Mouse (Mus musculus) myocyte (in vitro differentiated cells): ENCODE results near the gene Emc6. TPM values are rescaled to one million over a fixed set of nuclear protein-coding genes. Genes with fewer than 3 reads are reported as not detected.
A peak's percentile ranks its signal among the peaks of the same experiment; 100 is the strongest.

Experiments
- H3K27me3 ChIP-seq: one replicate; pipeline ENCODE4 v1.6.1; 2011; ENCODE audit not compliant: control insufficient read depth, insufficient read depth, insufficient read length
- H3K36me3 ChIP-seq: one replicate; pipeline ENCODE4 v1.6.1; 2011; ENCODE audit not compliant: control insufficient read depth, insufficient read depth
- H3K4me2 ChIP-seq: one replicate; pipeline ENCODE4 v1.6.1; 2011; ENCODE audit warnings: low read depth, control low read depth
- H3K4me3 ChIP-seq: one replicate; pipeline ENCODE4 v1.5.1; 2011; ENCODE audit warnings: mild to moderate bottlenecking, control low read depth, moderate library complexity
- H3K79me2 ChIP-seq: one replicate; pipeline ENCODE4 v1.6.1; 2011; ENCODE audit not compliant: control insufficient read depth, insufficient read depth
- H3ac ChIP-seq: one replicate; pipeline ENCODE4 v1.6.1; 2011; ENCODE audit not compliant: control insufficient read depth, insufficient read length
- CEBPB ChIP-seq: IDR thresholded peaks from 2 replicates; pipeline ENCODE4 v1.6.1; 2011; ENCODE audit warnings: mild to moderate bottlenecking, moderate library complexity; ENCODE audit not compliant: poor library complexity, insufficient read depth, severe bottlenecking
- E2F4 ChIP-seq: IDR thresholded peaks from one replicate; pipeline ENCODE4 v1.6.1; 2011; ENCODE audit warnings: mild to moderate bottlenecking, control low read depth, moderate library complexity; ENCODE audit not compliant: insufficient read depth
- MAX ChIP-seq: IDR thresholded peaks from one replicate; pipeline ENCODE4 v1.6.1; 2011; ENCODE audit warnings: low read depth, mild to moderate bottlenecking, control low read depth
- MYOD1 ChIP-seq, 3 experiments: IDR thresholded peaks; one replicate each; pipeline ENCODE4 v1.6.1; 2011; ENCODE audit warnings: control low read depth in 2 of 3, low read depth in 2 of 3, mild to moderate bottlenecking in 2 of 3, moderate library complexity in 1 of 3; ENCODE audit not compliant: insufficient read length in 2 of 3, control insufficient read depth in 1 of 3
- MYOG ChIP-seq, 3 experiments: IDR thresholded peaks; one replicate each; pipeline ENCODE4 v1.6.1; 2011; ENCODE audit warnings: control low read depth in 2 of 3, low read depth in 2 of 3, mild to moderate bottlenecking in 2 of 3; ENCODE audit not compliant: insufficient read length in 2 of 3, control insufficient read depth in 1 of 3, insufficient read depth in 1 of 3
- POLR2A ChIP-seq: IDR thresholded peaks from one replicate; pipeline ENCODE4 v1.6.1; 2011; ENCODE audit warnings: low read depth, mild to moderate bottlenecking, control low read depth, moderate library complexity; ENCODE audit not compliant: insufficient read length
- POLR2AphosphoS2 ChIP-seq: IDR thresholded peaks from one replicate; pipeline ENCODE4 v1.6.1; 2011; ENCODE audit warnings: low read depth, control low read depth; ENCODE audit not compliant: insufficient read length
- REST ChIP-seq: IDR thresholded peaks from one replicate; pipeline ENCODE4 v1.6.1; 2011; ENCODE audit warnings: mild to moderate bottlenecking, control low read depth, moderate library complexity; ENCODE audit not compliant: insufficient read depth, insufficient read length
- SRF ChIP-seq: IDR thresholded peaks from one replicate; pipeline ENCODE4 v1.6.1; 2011; ENCODE audit warnings: low read depth; ENCODE audit not compliant: control insufficient read depth, insufficient read length
- TCF12 ChIP-seq: IDR thresholded peaks from one replicate; pipeline ENCODE4 v1.6.1; 2011; ENCODE audit warnings: mild to moderate bottlenecking, control low read depth; ENCODE audit not compliant: poor library complexity, insufficient read depth, severe bottlenecking
- TCF3 ChIP-seq: IDR thresholded peaks from one replicate; pipeline ENCODE4 v1.6.1; 2011; ENCODE audit warnings: low read depth, control low read depth; ENCODE audit not compliant: insufficient read length
- USF1 ChIP-seq: IDR thresholded peaks from one replicate; pipeline ENCODE4 v1.6.1; 2011; ENCODE audit warnings: low read depth, mild to moderate bottlenecking, control low read depth, moderate library complexity
- polyA plus RNA-seq: library from polyadenylated mRNA; unstranded; fragments of >200 nt; fragmentation: generic; extraction: Trizol; gene quantifications from one replicate; pipeline ENCODE4 v1.2.1, GENCODE M21; 2012; ENCODE audit warnings: missing spikeins

Gene Emc6
- polyA plus RNA-seq, 1 experiment: 68.2 TPM

DNA sequence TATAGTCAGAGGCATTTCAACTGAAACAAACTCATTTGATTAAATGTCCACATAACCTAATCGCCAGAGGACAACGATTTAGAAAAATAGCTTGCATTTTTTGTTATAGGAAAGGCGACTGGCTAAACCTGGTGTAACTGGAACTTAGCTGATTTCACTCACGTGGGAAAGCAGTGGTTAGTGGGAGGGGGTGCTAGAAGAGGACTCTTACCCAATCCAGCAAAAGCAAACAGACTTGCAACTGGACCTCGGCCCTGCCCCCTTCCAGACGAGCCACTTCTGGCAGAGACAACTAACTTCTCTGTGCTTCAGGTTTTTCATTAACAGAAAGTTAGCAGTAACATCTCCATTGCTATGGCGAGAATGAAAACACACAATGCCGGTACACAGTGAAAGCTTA, 1.2 kb downstream of the Emc6 start:
- Histone ChIP-seq H3K4me3 (peak overlapping the region; percentile 77), H3K36me3 (peaks cover 9% of the 10 kb centered on the region), H3K4me2 (peak overlapping the region; percentile 98), H3K27me3 (no peaks in the 10 kb centered on the region), H3K79me2 (peaks cover 65% of the 10 kb centered on the region), H3ac (no peak overlapping the region)
- TF ChIP-seq CEBPB: 0 out of 2 replicates have a peak, but pooled peaks have one; percentile 1
- TF ChIP-seq TCF3: no peak

DNA sequence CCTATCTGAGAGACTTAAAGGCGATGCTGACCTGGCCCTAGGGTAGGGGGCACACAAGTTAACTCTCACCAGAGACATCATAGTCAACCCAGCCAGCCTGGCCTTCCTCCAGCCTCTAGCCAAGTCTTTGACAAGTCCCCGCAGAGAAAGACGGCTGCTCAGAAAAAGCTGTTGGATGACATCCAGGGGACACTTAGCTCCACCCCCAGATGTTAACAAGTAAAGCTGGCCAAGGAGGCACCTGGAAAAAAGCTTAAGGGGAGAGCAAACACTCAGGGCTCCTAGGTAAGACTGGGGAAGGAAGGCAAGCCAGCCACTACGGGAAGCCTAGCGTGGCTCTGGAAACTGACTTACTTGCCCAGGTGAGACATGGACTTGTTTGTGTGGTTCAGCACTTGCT, 4.7 kb downstream of the Emc6 start:
- no peaks in the 10 kb centered on the region for H3K27me3 ChIP-seq
- no peak overlapping the region for H3K4me2 ChIP-seq
- TF ChIP-seq USF1 (no peak), REST (no peak), TCF12 (no peak), SRF (no peak), POLR2A (no peak), TCF3 (no peak), POLR2AphosphoS2 (no peak), MAX (no peak), E2F4 (no peak), MYOG (IDR thresholded peaks at IDR 0.05; ENCODE audit: control insufficient read depth in 1 of 3, insufficient read depth in 1 of 3, insufficient read length in 2 of 3, low read depth in 2 of 3) (no peak), CEBPB (no peak), MYOD1 (IDR thresholded peaks at IDR 0.05; ENCODE audit: control insufficient read depth in 1 of 3, insufficient read length in 2 of 3, low read depth in 2 of 3) (no peak)
- no peak overlapping the region for H3K4me3 ChIP-seq
- H3K79me2 ChIP-seq: peaks cover 37% of the 10 kb centered on the region
- peaks cover 9% of the 10 kb centered on the region for H3K36me3 ChIP-seq
- no peak overlapping the region for H3ac ChIP-seq

DNA sequence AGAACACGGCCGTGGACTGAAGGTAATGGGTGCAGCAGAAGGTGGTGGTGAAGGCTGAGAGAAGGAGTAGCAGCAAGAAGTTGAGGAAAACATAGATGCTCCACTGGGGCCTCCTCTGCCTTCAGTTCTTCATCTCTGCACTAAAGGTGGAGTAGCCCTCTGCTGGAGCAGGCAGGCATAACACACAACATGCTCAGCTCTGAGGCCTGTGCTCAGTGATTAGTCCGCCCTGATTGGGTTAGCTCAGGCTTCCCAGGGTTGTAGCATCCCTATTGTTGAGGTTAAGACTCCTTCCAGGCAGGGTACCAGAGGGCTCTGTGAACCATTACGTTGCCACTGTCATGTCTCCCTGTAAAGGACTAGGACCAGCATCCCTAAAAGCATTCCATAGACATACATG, 7.6 kb downstream of the Emc6 start:
- TF ChIP-seq REST: no peak
- Histone ChIP-seq H3K4me2 (no peak overlapping the region), H3K27me3 (no peaks in the 10 kb centered on the region), H3K36me3 (peaks cover 9% of the 10 kb centered on the region), H3K4me3 (no peak overlapping the region), H3ac (no peak overlapping the region), H3K79me2 (peaks cover 12% of the 10 kb centered on the region)

DNA sequence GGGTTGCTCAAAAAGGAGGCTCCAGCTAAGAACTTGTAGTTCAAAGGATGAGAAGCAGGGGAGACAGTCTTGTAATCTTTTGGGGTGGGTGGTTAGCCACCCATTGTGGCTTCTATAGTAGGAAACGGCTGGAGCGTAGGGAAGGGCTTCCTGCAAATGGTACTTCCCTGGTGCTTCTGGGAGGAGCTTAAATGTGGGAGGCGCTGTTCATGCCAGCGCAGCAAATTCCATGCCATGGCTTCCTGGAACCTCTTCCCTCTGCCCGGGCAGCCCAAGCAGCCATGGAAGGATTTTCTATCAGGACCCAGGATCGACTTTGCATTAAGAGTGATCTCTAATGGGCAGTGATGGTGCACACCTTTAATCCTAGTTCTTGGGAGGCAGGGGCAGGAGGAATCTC, 8.3 kb downstream of the Emc6 start:
- TF ChIP-seq E2F4: no peak
- H3K4me3 ChIP-seq: no peak overlapping the region
- H3K27me3 ChIP-seq: no peaks in the 10 kb centered on the region

DNA sequence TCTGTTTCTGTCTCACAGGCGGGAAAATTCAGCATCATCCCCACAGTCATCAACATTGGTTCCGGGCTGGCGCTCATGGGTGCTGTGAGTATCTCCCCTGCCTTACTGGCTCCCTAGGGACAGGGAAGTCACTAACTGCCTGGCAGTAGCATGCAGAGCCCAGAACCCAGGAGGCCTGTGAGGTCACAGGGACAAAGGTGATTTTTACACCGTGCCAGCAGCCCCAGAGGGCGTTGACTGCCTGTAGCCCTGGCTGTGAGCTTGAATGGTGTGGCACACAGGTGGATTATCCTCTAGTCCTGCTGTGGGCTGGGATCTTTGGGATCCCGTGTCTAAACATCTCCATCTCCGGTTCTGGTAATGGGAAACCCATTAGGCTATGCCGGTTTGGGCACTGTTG, 8.8 kb downstream of the Emc6 start:
- Histone ChIP-seq H3ac (no peak overlapping the region), H3K27me3 (no peaks in the 10 kb centered on the region), H3K4me3 (no peak overlapping the region), H3K36me3 (peaks cover 1% of the 10 kb centered on the region), H3K79me2 (peaks cover under 1% of the 10 kb centered on the region), H3K4me2 (no peak overlapping the region)
- no peak for TF ChIP-seq REST

More for the DNA sequence above, 8.3 kb downstream of the Emc6 start:
- Histone ChIP-seq H3ac (no peak overlapping the region), H3K79me2 (peaks cover 5% of the 10 kb centered on the region), H3K36me3 (peaks cover 4% of the 10 kb centered on the region), H3K4me2 (no peak overlapping the region)

DNA sequence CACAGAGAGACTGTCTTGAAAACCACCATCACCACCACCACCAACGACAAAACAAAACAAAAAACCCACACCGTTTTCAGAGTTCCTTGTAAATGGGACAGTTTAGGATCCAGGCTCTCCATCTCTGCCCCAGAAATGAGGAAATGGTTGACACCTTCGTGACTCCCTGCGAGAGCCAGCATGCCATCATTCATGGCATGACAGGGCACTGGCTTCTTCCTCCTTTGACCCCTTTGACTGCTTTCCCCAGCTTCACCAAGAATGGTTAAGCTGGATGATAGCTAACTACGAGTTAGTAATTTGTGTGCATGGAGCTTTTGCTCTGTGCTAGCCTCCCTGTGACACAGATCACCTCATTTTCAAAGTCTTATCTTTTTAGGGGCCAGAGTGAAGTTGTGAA, 14.6 kb downstream of the Emc6 start:
- H3K27me3 ChIP-seq: no peaks in the 10 kb centered on the region
- no peaks in the 10 kb centered on the region for H3K79me2 ChIP-seq
- TF ChIP-seq USF1: no peak
- TF ChIP-seq POLR2A: no peak
- TF ChIP-seq MAX: no peak
- no peak overlapping the region for H3ac ChIP-seq
- H3K4me3 ChIP-seq: no peak overlapping the region
- no peaks in the 10 kb centered on the region for H3K36me3 ChIP-seq
- no peak overlapping the region for H3K4me2 ChIP-seq

DNA sequence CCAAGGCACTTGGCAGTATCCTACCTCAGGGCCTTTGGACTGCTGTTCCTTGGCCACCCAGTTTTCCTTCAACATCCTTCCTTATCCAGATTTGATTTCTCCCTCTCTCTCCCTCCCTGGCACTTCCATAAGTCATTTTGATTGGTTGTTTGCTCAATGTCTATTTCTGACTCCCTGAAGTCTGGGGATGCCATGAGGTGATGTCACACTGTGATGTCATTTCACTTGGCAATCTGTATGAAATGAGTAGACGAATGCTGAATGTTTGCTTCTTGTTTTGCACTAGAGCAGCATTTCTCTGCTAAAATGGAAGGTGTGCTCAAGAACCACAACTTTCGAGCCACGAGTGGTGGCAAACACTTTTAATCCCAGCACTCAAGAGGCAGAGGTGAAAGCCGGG, 15.2 kb downstream of the Emc6 start:
- H3K27me3 ChIP-seq: no peaks in the 10 kb centered on the region
- no peaks in the 10 kb centered on the region for H3K36me3 ChIP-seq
- no peaks in the 10 kb centered on the region for H3K79me2 ChIP-seq
- no peak overlapping the region for H3ac ChIP-seq
- peak overlapping the region; percentile 64 for H3K4me2 ChIP-seq
- peak overlapping the region; percentile 20 for H3K4me3 ChIP-seq
- TF ChIP-seq MYOD1 (IDR thresholded peaks at IDR 0.05; ENCODE audit: control insufficient read depth in 1 of 3, insufficient read length in 2 of 3, low read depth in 2 of 3): no peak
- no peak for TF ChIP-seq MAX
- no peak for TF ChIP-seq CEBPB
- no peak for TF ChIP-seq SRF
- no peak for TF ChIP-seq TCF12
- no peak for TF ChIP-seq USF1
- TF ChIP-seq E2F4: no peak
- no peak for TF ChIP-seq TCF3
- no peak for TF ChIP-seq POLR2AphosphoS2
- no peak for TF ChIP-seq POLR2A
- no peak for TF ChIP-seq MYOG (IDR thresholded peaks at IDR 0.05; ENCODE audit: control insufficient read depth in 1 of 3, insufficient read depth in 1 of 3, insufficient read length in 2 of 3, low read depth in 2 of 3)
